Comparison of ENCODE assay signal across 10 mouse cellular contexts in the genomic region with DNA sequence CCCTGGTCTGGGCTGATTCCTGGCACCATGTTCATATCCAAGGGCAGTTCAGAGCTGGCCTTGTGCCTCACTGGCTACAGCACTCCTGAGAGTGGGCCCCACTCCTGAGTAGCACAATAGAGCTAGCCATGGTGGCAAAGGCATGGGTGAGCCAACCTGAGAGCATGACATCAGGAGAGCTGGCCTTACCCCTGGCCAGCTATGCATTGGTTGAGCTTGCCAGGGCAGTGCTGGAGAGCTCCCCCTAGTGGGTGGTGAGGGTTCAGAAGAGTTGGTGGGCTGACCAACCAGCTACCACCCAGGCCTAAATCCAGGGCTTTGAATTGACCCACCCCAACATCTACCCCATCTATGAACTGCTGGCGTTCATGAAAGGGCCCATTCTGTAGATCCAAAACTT.
DNase-seq lines count a peak whose midpoint lies in the region; TF ChIP-seq lines count a peak whose summit lies in the region.
"Had no signal": no experiment of that assay in that cellular context is flagged by ENCODE, and none has a peak within 500 bp of the region (broad histone marks: within the 10 kb centered on the region; RNA-seq: fewer than 3 reads in every experiment).

No protein-coding gene starts in this region.

- H3K4me3 ChIP-seq in gastrocnemius, adult 2 months = no peak overlapping the region
- H3K4me3 ChIP-seq in spleen, adult 2 months (ENCODE audit: extremely low read depth, insufficient read depth, insufficient read length) = no peak overlapping the region
- no peak overlapping the region for H3K4me3 ChIP-seq in cortical plate, adult 2 months (ENCODE audit: insufficient read depth, low read length)
- H3K4me3 ChIP-seq: intestine, embryonic 15.5 days; neural tube, embryonic 13.5 days had no signal

- H3K36me3 ChIP-seq in spleen, adult 2 months (ENCODE audit: control insufficient read depth, insufficient read depth, low read length) = no peaks in the 10 kb centered on the region
- H3K36me3 ChIP-seq: intestine, embryonic 15.5 days; neural tube, embryonic 13.5 days had no signal

- DNase-seq in gastrocnemius, adult 2 months = peak; percentile 62
- no peak for DNase-seq in gastrocnemius, postnatal 25 days
- DNase-seq in spleen, adult 2 months (ENCODE audit: low read depth in 1 of 2, low spot score in 2 of 2) = no peak
- DNase-seq in spleen, postnatal 36 days (ENCODE audit: low spot score in 2 of 2) = no peak
- peak; percentile 27 for DNase-seq in thymus, postnatal 25 days
- DNase-seq in heart, postnatal 14 days = no peak
- DNase-seq in right cerebral cortex, adult 2 months (ENCODE audit: low spot score in 2 of 2) = no peak

- no peaks in the 10 kb centered on the region for H3K27me3 ChIP-seq in spleen, adult 2 months (ENCODE audit: control insufficient read depth, insufficient read depth, low read length)
- H3K27me3 ChIP-seq: intestine, embryonic 15.5 days; neural tube, embryonic 13.5 days had no signal

- intact Hi-C loops in gastrocnemius, adult 2 months (cut with DNase I) = loop anchor here (5.0 kb wide), 1 partner anchor 38 kb away; no protein-coding TSS in a partner anchor
- intact Hi-C loops in heart, postnatal 14 days (cut with DNase I) = no loop called here

- no peak overlapping the region for H3K27ac ChIP-seq in gastrocnemius, adult 2 months
- no peak overlapping the region for H3K27ac ChIP-seq in spleen, adult 2 months (ENCODE audit: insufficient read depth, low read length)
- no peak overlapping the region for H3K27ac ChIP-seq in cortical plate, adult 2 months (ENCODE audit: insufficient read depth, low read length)
- H3K27ac ChIP-seq: intestine, embryonic 15.5 days; neural tube, embryonic 13.5 days had no signal

- WGBS in spleen, adult 2 months = 97% methylated on average over 1 of the region's 1 CpGs

- peak; percentile 71 for TF ChIP-seq CTCF in gastrocnemius, adult 2 months (IDR thresholded peaks at IDR 0.05)
- TF ChIP-seq CTCF in spleen, adult 2 months (IDR thresholded peaks at IDR 0.05; ENCODE audit: extremely low read depth, insufficient read depth, insufficient read length, insufficient replicate concordance) = peak; percentile 21; the same call in 1 of the 2 replicates
- TF ChIP-seq CTCF in cortical plate, adult 2 months (IDR thresholded peaks at IDR 0.05; ENCODE audit: extremely low read depth, insufficient read depth, low read length) = peak; percentile 21; the same call in 1 of the 2 replicates

- no peaks in the 10 kb centered on the region; the same call in 1 of the 2 replicates for H3K4me1 ChIP-seq in spleen, adult 2 months (ENCODE audit: control insufficient read depth, insufficient read depth, insufficient read length)
- no peaks in the 10 kb centered on the region for H3K4me1 ChIP-seq in cortical plate, adult 2 months (ENCODE audit: control insufficient read depth, insufficient read depth, low read length)
- H3K4me1 ChIP-seq: intestine, embryonic 15.5 days had no signal

- no peak for TF ChIP-seq POLR2A in spleen, adult 2 months (IDR thresholded peaks at IDR 0.05; ENCODE audit: low read depth, low read length)
- TF ChIP-seq POLR2A in cortical plate, adult 2 months (IDR thresholded peaks at IDR 0.05; ENCODE audit: extremely low read depth, insufficient read depth, low read length) = no peak

Comparison
In these comparisons a context has a peak if more than half of its experiments do, and no peak if none do; other contexts are left out.
1. DNase-seq: peak in gastrocnemius, adult 2 months (single experiment) and thymus, postnatal 25 days (single experiment); none in gastrocnemius, postnatal 25 days (single experiment), spleen, adult 2 months (0 of 2), spleen, postnatal 36 days (0 of 2), heart, postnatal 14 days (0 of 2) and right cerebral cortex, adult 2 months (0 of 2).
2. CTCF ChIP-seq: peak in every context shown above with its lines; median percentile 71 in gastrocnemius, adult 2 months; 21 in spleen, adult 2 months; 21 in cortical plate, adult 2 months.